ENCODE assay signal across 19 mouse cellular contexts in the genomic region with DNA sequence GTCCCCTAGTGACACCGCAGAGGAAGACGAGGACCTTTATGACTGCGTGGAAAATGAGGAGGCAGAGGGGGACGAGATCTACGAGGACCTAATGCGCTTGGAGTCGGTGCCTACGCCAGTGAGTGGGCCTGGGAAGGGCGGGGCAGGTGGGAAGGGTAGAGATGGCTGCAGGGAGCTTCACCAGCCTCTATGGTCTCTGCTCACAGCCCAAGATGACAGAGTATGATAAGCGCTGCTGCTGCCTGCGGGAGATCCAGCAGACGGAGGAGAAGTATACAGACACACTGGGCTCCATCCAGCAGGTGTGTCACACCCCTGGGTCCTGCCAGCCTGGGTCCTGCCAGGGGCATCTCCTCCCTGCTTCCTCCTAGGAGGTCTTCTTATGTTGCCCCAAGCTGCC.
"Had no signal": no experiment of that assay in that cellular context is flagged by ENCODE, and none has a peak within 500 bp of the region (broad histone marks: within the 10 kb centered on the region; RNA-seq: fewer than 3 reads in every experiment).

No protein-coding gene starts in this region.

- H3K27me3 ChIP-seq: limb, embryonic 13.5 days; midbrain, embryonic 12.5 days; midbrain, embryonic 15.5 days; neural tube, embryonic 12.5 days; neural tube, embryonic 15.5 days had no signal

- H3K9ac ChIP-seq: limb, embryonic 13.5 days; midbrain, embryonic 12.5 days; midbrain, embryonic 15.5 days; neural tube, embryonic 12.5 days; neural tube, embryonic 15.5 days had no signal

- DNase-seq: kidney, adult 18-20 months; kidney, adult 9 months; kidney, postnatal 14 days; kidney, postnatal 4 days; lung, adult 2 months; right cerebral cortex, adult 18-20 months; right cerebral cortex, postnatal 14 days; right cerebral cortex, postnatal 4 days; thymus, adult 18-20 months; thymus, postnatal 36 days had no signal

- H3K36me3 ChIP-seq: limb, embryonic 10.5 days; limb, embryonic 13.5 days; midbrain, embryonic 12.5 days; midbrain, embryonic 15.5 days; neural tube, embryonic 12.5 days; neural tube, embryonic 15.5 days had no signal

- H3K4me3 ChIP-seq: limb, embryonic 10.5 days; limb, embryonic 13.5 days; midbrain, embryonic 12.5 days; midbrain, embryonic 15.5 days; neural tube, embryonic 12.5 days; neural tube, embryonic 15.5 days had no signal

- H3K27ac ChIP-seq: limb, embryonic 10.5 days; limb, embryonic 13.5 days; macrophage; midbrain, embryonic 12.5 days; midbrain, embryonic 15.5 days; neural tube, embryonic 12.5 days; neural tube, embryonic 15.5 days had no signal

- H3K9me3 ChIP-seq: limb, embryonic 10.5 days; limb, embryonic 13.5 days; midbrain, embryonic 12.5 days; midbrain, embryonic 15.5 days; neural tube, embryonic 12.5 days; neural tube, embryonic 15.5 days had no signal

- ATAC-seq: inflammation-experienced regulatory T-cells, adult 6 months; intestine, embryonic 16.5 days; midbrain, embryonic 15.5 days had no signal

- H3K4me1 ChIP-seq: limb, embryonic 10.5 days; limb, embryonic 13.5 days; midbrain, embryonic 12.5 days; midbrain, embryonic 15.5 days; neural tube, embryonic 12.5 days; neural tube, embryonic 15.5 days had no signal

- H3K4me2 ChIP-seq: limb, embryonic 13.5 days; midbrain, embryonic 12.5 days; midbrain, embryonic 15.5 days; neural tube, embryonic 12.5 days; neural tube, embryonic 15.5 days had no signal
